Mouse (Mus musculus): ENCODE measurements around the gene Neurl1a. TPM values are rescaled to one million over a fixed set of nuclear protein-coding genes. Genes with fewer than 3 reads are reported as not detected.

Neurl1a gene
- polyA plus RNA-seq (2015; fragmentation: Nextera tagmentation; extraction: Ambion mirVana), result 2.2 and 2.7 TPM in 2 replicates

DNA sequence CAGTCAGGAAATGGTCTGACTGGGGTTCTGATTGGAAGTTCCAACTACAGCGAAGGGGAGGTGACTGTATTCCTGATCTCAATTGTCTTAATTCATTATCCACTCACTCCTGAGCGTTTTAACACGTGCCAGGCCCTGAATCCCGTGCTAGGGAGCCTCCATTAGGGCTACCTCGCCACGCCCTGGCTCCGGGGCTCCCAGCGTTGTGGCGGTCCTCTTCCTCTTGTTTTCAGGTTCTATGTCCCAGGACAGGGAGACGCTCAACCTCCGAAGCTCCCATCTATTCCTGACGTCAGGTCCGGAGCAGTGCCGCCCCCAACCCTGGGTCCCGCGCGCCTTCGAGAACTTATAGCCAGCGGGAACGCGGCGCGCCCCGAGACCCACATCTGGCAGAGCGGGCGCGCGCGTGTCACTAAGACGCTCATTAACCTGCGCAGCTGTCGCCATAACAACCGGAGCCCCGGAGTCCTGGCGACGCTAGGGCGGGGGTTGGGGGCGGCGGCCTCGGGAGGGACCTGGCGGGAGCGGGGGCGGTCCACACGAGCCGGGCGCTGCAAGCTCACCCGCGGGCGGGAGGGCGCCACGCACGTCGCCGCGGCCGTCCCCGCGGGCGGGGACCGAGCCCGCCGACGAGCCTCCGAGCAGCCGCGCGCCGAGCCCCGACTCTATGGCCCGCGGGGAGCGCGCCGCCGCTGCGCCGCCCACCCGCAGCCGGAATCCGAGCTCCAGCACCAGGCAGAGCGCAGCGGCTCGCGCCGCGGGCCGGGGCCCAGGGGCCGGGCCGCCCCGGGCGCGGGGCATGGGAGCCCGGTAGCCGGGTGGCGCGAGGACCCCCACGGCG, at the start of gene Neurl1a:
Gene Neurl1a (plus strand): TSS at position 390 of the 841 bp plus-strand sequence.
- no peak within 1 kb of the TSS for H3K27ac ChIP-seq
- peak; percentile 58 for ATAC-seq (replicated peaks; ENCODE audit: low FRiP score, low read depth)
- TF ChIP-seq CTCF (IDR thresholded peaks at IDR 0.05; ENCODE audit: low read depth), result no peak
- H3K9ac ChIP-seq (ENCODE audit: low read depth, low read length), result peak within 1 kb of the TSS; percentile 65
- DNase-seq (ENCODE audit: low spot score), result peak; percentile 60
- peaks cover 5% of the 10 kb centered on the region; the same call in 1 of the 2 replicates for H3K4me1 ChIP-seq (replicated peaks; ENCODE audit: insufficient read depth, low read length)
- H3K9me3 ChIP-seq (replicated peaks; ENCODE audit: low read length), result no peaks in the 10 kb centered on the region
- peak within 1 kb of the TSS; percentile 100 for H3K4me2 ChIP-seq (ENCODE audit: low read length)
- H3K4me3 ChIP-seq (replicated peaks; ENCODE audit: low read depth, low read length), result peak within 1 kb of the TSS; percentile 70
- H3K27me3 ChIP-seq (ENCODE audit: insufficient read depth, low read length), result peaks cover 9% of the 10 kb centered on the region
- no peaks in the 10 kb centered on the region for H3K36me3 ChIP-seq (ENCODE audit: insufficient read depth, low read length)
- under 1% methylated on average over 87 of the region's 98 CpGs for WGBS

GRCm38 (mm10) chr19:47128835-47129234, 49.8 kb upstream of the Neurl1a start:
- Histone ChIP-seq H3K4me3 (replicated peaks; ENCODE audit: low read depth, low read length) (no peak overlapping the region), H3K27me3 (ENCODE audit: insufficient read depth, low read length) (no peaks in the 10 kb centered on the region), H3K4me2 (ENCODE audit: low read length) (no peak overlapping the region), H3K27ac (no peak overlapping the region), H3K4me1 (replicated peaks; ENCODE audit: insufficient read depth, low read length) (no peaks in the 10 kb centered on the region), H3K9me3 (replicated peaks; ENCODE audit: low read length) (no peaks in the 10 kb centered on the region), H3K9ac (ENCODE audit: low read depth, low read length) (no peak overlapping the region), H3K36me3 (ENCODE audit: insufficient read depth, low read length) (peaks cover 69% of the 10 kb centered on the region)
- DNase-seq (ENCODE audit: low spot score) (no peak), ATAC-seq (replicated peaks; ENCODE audit: low FRiP score, low read depth) (no peak)
- 89% methylated on average over 11 of the region's 11 CpGs for WGBS
- no peak for TF ChIP-seq CTCF (IDR thresholded peaks at IDR 0.05; ENCODE audit: low read depth)

DNA sequence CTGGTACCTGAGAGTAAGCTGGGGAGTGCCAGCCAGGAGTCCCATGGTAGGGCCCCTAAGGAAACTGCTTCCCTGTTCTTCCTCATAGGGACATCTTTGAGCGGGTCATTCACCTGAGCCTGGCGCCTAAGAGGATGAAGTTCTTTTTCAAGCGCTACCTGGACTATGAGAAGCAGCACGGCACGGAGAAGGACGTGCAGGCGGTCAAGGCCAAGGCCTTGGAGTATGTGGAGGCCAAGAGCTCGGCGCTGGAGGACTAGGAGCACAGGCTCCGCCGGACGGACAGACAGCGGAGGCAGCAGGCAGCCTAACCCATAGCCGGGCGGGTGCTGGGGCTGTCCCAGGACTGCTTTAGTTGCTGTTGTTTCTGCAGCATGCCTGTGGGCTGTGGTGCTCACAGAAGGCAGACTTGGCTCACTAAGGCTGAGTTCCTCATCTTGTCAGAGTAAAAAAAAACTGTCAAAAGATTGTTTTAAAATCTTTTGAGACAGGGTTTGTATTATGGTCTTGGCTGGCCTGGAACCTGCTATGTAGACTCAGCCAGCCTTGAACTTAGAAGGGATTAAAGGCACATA, 48.0 kb upstream of the Neurl1a start:
- no peaks in the 10 kb centered on the region for H3K4me1 ChIP-seq (replicated peaks; ENCODE audit: insufficient read depth, low read length)
- H3K27me3 ChIP-seq (ENCODE audit: insufficient read depth, low read length), result no peaks in the 10 kb centered on the region
- no peak overlapping the region for H3K27ac ChIP-seq
- H3K36me3 ChIP-seq (ENCODE audit: insufficient read depth, low read length), result peaks cover 57% of the 10 kb centered on the region
- no peak overlapping the region for H3K4me2 ChIP-seq (ENCODE audit: low read length)
- H3K9ac ChIP-seq (ENCODE audit: low read depth, low read length), result no peak overlapping the region
- no peak for DNase-seq (ENCODE audit: low spot score)
- no peak for ATAC-seq (replicated peaks; ENCODE audit: low FRiP score, low read depth)
- no peaks in the 10 kb centered on the region for H3K9me3 ChIP-seq (replicated peaks; ENCODE audit: low read length)
- H3K4me3 ChIP-seq (replicated peaks; ENCODE audit: low read depth, low read length), result no peak overlapping the region
- TF ChIP-seq CTCF (IDR thresholded peaks at IDR 0.05; ENCODE audit: low read depth), result no peak
- WGBS, result 92% methylated on average over 15 of the region's 15 CpGs

- no peak for DNase-seq (ENCODE audit: low spot score)
- Histone ChIP-seq H3K4me2 (ENCODE audit: low read length) (no peak overlapping the region), H3K4me1 (replicated peaks; ENCODE audit: insufficient read depth, low read length) (peaks cover 9% of the 10 kb centered on the region; the same call in 1 of the 2 replicates), H3K9me3 (replicated peaks; ENCODE audit: low read length) (no peaks in the 10 kb centered on the region), H3K4me3 (replicated peaks; ENCODE audit: low read depth, low read length) (no peak overlapping the region), H3K9ac (ENCODE audit: low read depth, low read length) (no peak overlapping the region), H3K27ac (no peak overlapping the region), H3K27me3 (ENCODE audit: insufficient read depth, low read length) (no peaks in the 10 kb centered on the region), H3K36me3 (ENCODE audit: insufficient read depth, low read length) (peaks cover 34% of the 10 kb centered on the region)
- TF ChIP-seq CTCF (IDR thresholded peaks at IDR 0.05; ENCODE audit: low read depth), result no peak
- 88% methylated on average over 7 of the region's 7 CpGs for WGBS
- ATAC-seq (replicated peaks; ENCODE audit: low FRiP score, low read depth), result no peak
These were observed 45.5 kb upstream of the Neurl1a start for GRCm38 (mm10) chr19:47133161-47133560.

- no peaks in the 10 kb centered on the region for H3K27me3 ChIP-seq (ENCODE audit: insufficient read depth, low read length)
- H3K27ac ChIP-seq, result no peak overlapping the region
- WGBS, result 92% methylated on average over 17 of the region's 17 CpGs
- DNase-seq (ENCODE audit: low spot score), result no peak
- no peaks in the 10 kb centered on the region for H3K9me3 ChIP-seq (replicated peaks; ENCODE audit: low read length)
- peaks cover 9% of the 10 kb centered on the region; the same call in 1 of the 2 replicates for H3K4me1 ChIP-seq (replicated peaks; ENCODE audit: insufficient read depth, low read length)
- no peak overlapping the region for H3K4me3 ChIP-seq (replicated peaks; ENCODE audit: low read depth, low read length)
- TF ChIP-seq CTCF (IDR thresholded peaks at IDR 0.05; ENCODE audit: low read depth), result no peak
- H3K36me3 ChIP-seq (ENCODE audit: insufficient read depth, low read length), result peaks cover 14% of the 10 kb centered on the region; the same call in 1 of the 2 replicates
- no peak overlapping the region for H3K4me2 ChIP-seq (ENCODE audit: low read length)
- no peak overlapping the region for H3K9ac ChIP-seq (ENCODE audit: low read depth, low read length)
- no peak for ATAC-seq (replicated peaks; ENCODE audit: low FRiP score, low read depth)
These were observed 43.1 kb upstream of the Neurl1a start for GRCm38 (mm10) chr19:47135568-47135967.

DNA sequence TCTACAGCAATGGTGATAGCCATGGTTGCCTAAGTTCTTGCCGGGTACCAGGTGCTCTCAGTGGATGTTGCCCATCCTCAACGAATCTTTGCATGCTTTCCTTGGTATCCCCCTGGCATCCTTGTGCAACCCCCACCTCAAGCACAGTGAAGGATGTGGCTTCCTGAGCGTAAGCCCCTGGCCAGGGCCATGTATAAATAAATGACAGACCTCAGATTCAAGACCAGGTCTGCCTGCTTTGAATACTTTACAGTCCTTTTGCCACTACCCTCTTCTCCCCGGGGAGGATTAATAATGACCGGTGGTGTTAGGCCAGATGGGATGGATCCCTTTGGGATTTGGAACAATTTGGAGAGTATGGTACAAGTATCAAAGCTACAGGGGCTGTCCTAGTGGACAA, 42.5 kb upstream of the Neurl1a start:
- Histone ChIP-seq H3K36me3 (ENCODE audit: insufficient read depth, low read length) (peaks cover 10% of the 10 kb centered on the region; the same call in 1 of the 2 replicates), H3K9ac (ENCODE audit: low read depth, low read length) (no peak overlapping the region), H3K4me1 (replicated peaks; ENCODE audit: insufficient read depth, low read length) (peaks cover 9% of the 10 kb centered on the region; the same call in 1 of the 2 replicates), H3K27ac (no peak overlapping the region), H3K4me3 (replicated peaks; ENCODE audit: low read depth, low read length) (no peak overlapping the region), H3K4me2 (ENCODE audit: low read length) (no peak overlapping the region), H3K9me3 (replicated peaks; ENCODE audit: low read length) (no peaks in the 10 kb centered on the region), H3K27me3 (ENCODE audit: insufficient read depth, low read length) (no peaks in the 10 kb centered on the region)
- ATAC-seq (replicated peaks; ENCODE audit: low FRiP score, low read depth) (no peak), DNase-seq (ENCODE audit: low spot score) (no peak)
- TF ChIP-seq CTCF (IDR thresholded peaks at IDR 0.05; ENCODE audit: low read depth), result no peak
- 91% methylated on average over 5 of the region's 5 CpGs for WGBS
